Mouse (Mus musculus): ENCODE measurements around the gene Nfx1.

- TF ChIP-seq CTCF (IDR thresholded peaks at IDR 0.05) (no peak), EP300 (IDR thresholded peaks at IDR 0.05) (no peak)
Measured at GRCm38 (mm10) chr4:40936175-40936839, 34.4 kb upstream of the Nfx1 start.
